Mouse (Mus musculus): ENCODE data around the gene Akap7. TPM values are rescaled to one million over a fixed set of nuclear protein-coding genes. Genes with fewer than 3 reads are reported as not detected.
A peak's percentile ranks its signal among the peaks of the same experiment; 100 is the strongest.

Akap7 gene
- polyA plus RNA-seq (2021) = 33.2 TPM

- in situ Hi-C loops (cut with MboI; ENCODE audit: low pct_unique_long_range_greater_than_20kb) = no loop called here
- ATAC-seq (no peak), DNase-seq (ENCODE audit: low read depth, low spot score) (no peak)
- CTCF ChIA-PET = no interaction called here
- TF ChIP-seq CTCF (IDR thresholded peaks at IDR 0.05) = no peak
- POLR2A ChIA-PET = no interaction called here
- no peaks in the 10 kb centered on the region for H3K27me3 ChIP-seq
Measured at GRCm38 (mm10) chr10:25307770-25308169, at the start of gene Akap7. Gene Akap7, minus strand, starts transcription at chr10:25307870.

- in situ Hi-C loops (cut with MboI; ENCODE audit: low pct_unique_long_range_greater_than_20kb) = no loop called here
- CTCF ChIA-PET = no interaction called here
- DNase-seq (ENCODE audit: low read depth, low spot score) = no peak
- ATAC-seq = no peak
- H3K27me3 ChIP-seq = no peaks in the 10 kb centered on the region
- POLR2A ChIA-PET = no interaction called here
- TF ChIP-seq CTCF (IDR thresholded peaks at IDR 0.05) = no peak
Measured at GRCm38 (mm10) chr10:25354390-25354789, 46.7 kb upstream of the Akap7 start.

- DNase-seq (ENCODE audit: low read depth, low spot score) (no peak), ATAC-seq (no peak)
- ChIA-PET CTCF (no interaction called here), POLR2A (no interaction called here)
- in situ Hi-C loops (cut with MboI; ENCODE audit: low pct_unique_long_range_greater_than_20kb) = no loop called here
- TF ChIP-seq CTCF (IDR thresholded peaks at IDR 0.05) = no peak
- H3K27me3 ChIP-seq = no peaks in the 10 kb centered on the region
Measured at GRCm38 (mm10) chr10:25353941-25354340, 46.3 kb upstream of the Akap7 start.

GRCm38 (mm10) chr10:25342801-25343200 lies 35.1 kb upstream of the Akap7 start:
- DNase-seq (ENCODE audit: low read depth, low spot score) (no peak), ATAC-seq (no peak)
- in situ Hi-C loops (cut with MboI; ENCODE audit: low pct_unique_long_range_greater_than_20kb) = no loop called here
- POLR2A ChIA-PET = no interaction called here
- CTCF ChIA-PET = interaction anchor here (0.8 to 1.4 kb wide), 2 partner anchors 11 to 27 kb away, joined by 3 read pairs; no protein-coding TSS in a partner anchor
- H3K27me3 ChIP-seq = no peaks in the 10 kb centered on the region
- TF ChIP-seq CTCF (IDR thresholded peaks at IDR 0.05) = no peak

GRCm38 (mm10) chr10:25340675-25341074 lies 33.0 kb upstream of the Akap7 start:
- ATAC-seq = peak; percentile 79
- ChIA-PET CTCF (interaction anchor here (1.1 to 1.4 kb wide), 3 partner anchors 9 to 149 kb away, joined by 3 to 4 read pairs (median 3); no protein-coding TSS in a partner anchor), POLR2A (interaction anchor here (0.6 kb wide), 1 partner anchor 43 kb away, joined by 6 read pairs; no protein-coding TSS in a partner anchor)
- in situ Hi-C loops (cut with MboI; ENCODE audit: low pct_unique_long_range_greater_than_20kb) = no loop called here
- no peaks in the 10 kb centered on the region for H3K27me3 ChIP-seq
- TF ChIP-seq CTCF (IDR thresholded peaks at IDR 0.05) = no peak
- no peak for DNase-seq (ENCODE audit: low read depth, low spot score)

GRCm38 (mm10) chr10:25333390-25334079 lies 25.9 kb upstream of the Akap7 start:
- no peak for ATAC-seq
- ChIA-PET CTCF (no interaction called here), POLR2A (no interaction called here)
- H3K27me3 ChIP-seq = no peaks in the 10 kb centered on the region
- in situ Hi-C loops (cut with MboI; ENCODE audit: low pct_unique_long_range_greater_than_20kb) = no loop called here
- no peak for TF ChIP-seq CTCF (IDR thresholded peaks at IDR 0.05)
- no peak for DNase-seq (ENCODE audit: low read depth, low spot score)

- POLR2A ChIA-PET = interaction anchor here (1.1 to 1.5 kb wide), 2 partner anchors 29 to 34 kb away, joined by 3 to 6 read pairs; no protein-coding TSS in a partner anchor
- DNase-seq (ENCODE audit: low read depth, low spot score) = no peak
- no peaks in the 10 kb centered on the region for H3K27me3 ChIP-seq
- in situ Hi-C loops (cut with MboI; ENCODE audit: low pct_unique_long_range_greater_than_20kb) = no loop called here
- peak; percentile 62 for ATAC-seq
- CTCF ChIA-PET = interaction anchor here (0.9 to 1.4 kb wide), 4 partner anchors 9 to 22 kb away, joined by 3 read pairs; no protein-coding TSS in a partner anchor
- no peak for TF ChIP-seq CTCF (IDR thresholded peaks at IDR 0.05)
Measured at GRCm38 (mm10) chr10:25331321-25332049, 23.8 kb upstream of the Akap7 start.

- ATAC-seq = no peak
- no peak for TF ChIP-seq CTCF (IDR thresholded peaks at IDR 0.05)
- in situ Hi-C loops (cut with MboI; ENCODE audit: low pct_unique_long_range_greater_than_20kb) = no loop called here
- ChIA-PET CTCF (interaction anchor here (1.2 to 1.4 kb wide), 2 partner anchors 20 to 25 kb away, joined by 3 to 6 read pairs; no protein-coding TSS in a partner anchor), POLR2A (interaction anchor here (1.5 kb wide), 1 partner anchor 33 kb away, joined by 6 read pairs; no protein-coding TSS in a partner anchor)
- DNase-seq (ENCODE audit: low read depth, low spot score) = no peak
- no peaks in the 10 kb centered on the region for H3K27me3 ChIP-seq
Measured at GRCm38 (mm10) chr10:25330094-25330493, 22.4 kb upstream of the Akap7 start.

GRCm38 (mm10) chr10:25327511-25327910 lies 19.8 kb upstream of the Akap7 start:
- TF ChIP-seq CTCF (IDR thresholded peaks at IDR 0.05) = no peak
- ATAC-seq (no peak), DNase-seq (ENCODE audit: low read depth, low spot score) (no peak)
- ChIA-PET POLR2A (no interaction called here), CTCF (no interaction called here)
- in situ Hi-C loops (cut with MboI; ENCODE audit: low pct_unique_long_range_greater_than_20kb) = no loop called here
- no peaks in the 10 kb centered on the region for H3K27me3 ChIP-seq

GRCm38 (mm10) chr10:25325690-25326089 lies 18.0 kb upstream of the Akap7 start:
- no peak for ATAC-seq
- POLR2A ChIA-PET = no interaction called here
- DNase-seq (ENCODE audit: low read depth, low spot score) = no peak

GRCm38 (mm10) chr10:25321198-25321597 lies 13.5 kb upstream of the Akap7 start:
- no peak for ATAC-seq
- no peaks in the 10 kb centered on the region for H3K27me3 ChIP-seq
- CTCF ChIA-PET = no interaction called here
- POLR2A ChIA-PET = interaction anchor here (0.6 kb wide), 1 partner anchor 31 kb away, joined by 3 read pairs; no protein-coding TSS in a partner anchor
- DNase-seq (ENCODE audit: low read depth, low spot score) = no peak
- no peak for TF ChIP-seq CTCF (IDR thresholded peaks at IDR 0.05)
- in situ Hi-C loops (cut with MboI; ENCODE audit: low pct_unique_long_range_greater_than_20kb) = no loop called here

More at GRCm38 (mm10) chr10:25325690-25326089, 18.0 kb upstream of the Akap7 start:
- no peaks in the 10 kb centered on the region for H3K27me3 ChIP-seq
- TF ChIP-seq CTCF (IDR thresholded peaks at IDR 0.05) = no peak
- CTCF ChIA-PET = interaction anchor here (0.9 kb wide), 1 partner anchor 173 kb away, joined by 3 read pairs; no protein-coding TSS in a partner anchor
- in situ Hi-C loops (cut with MboI; ENCODE audit: low pct_unique_long_range_greater_than_20kb) = no loop called here

All from Patski (cell line).